Mouse (Mus musculus) CH12.LX (cell line): ENCODE data around the gene Celf5. TPM values are rescaled to one million over a fixed set of nuclear protein-coding genes. Genes with fewer than 3 reads are reported as not detected.

Source experiments
- DNase-seq: peaks from one replicate; pipeline ENCODE4 v3.0.0-alpha.2; 2013; ENCODE audit errors: extremely low read depth
- H3K27ac ChIP-seq: 2 replicates; pipeline ENCODE4 v1.5.1; 2012; ENCODE audit warnings: low read depth, mild to moderate bottlenecking, control low read depth, moderate library complexity; ENCODE audit not compliant: insufficient read depth
- H3K27me3 ChIP-seq: replicated peaks from 2 replicates; pipeline ENCODE3; 2012; ENCODE audit warnings: inconsistent platforms
- H3K36me3 ChIP-seq, 2 experiments: replicated peaks in 1 of 2; 2 replicates each; pipeline versions ENCODE3 to v1.6.1; 2012; ENCODE audit warnings: inconsistent platforms in 1 of 2, low read length in 1 of 2, mild to moderate bottlenecking in 1 of 2, mixed read lengths in 1 of 2, moderate library complexity in 1 of 2; ENCODE audit not compliant: control insufficient read depth in 1 of 2, insufficient read depth in 1 of 2
- H3K4me1 ChIP-seq, 2 experiments: 2 replicates each; pipeline ENCODE4 v1.6.1; 2012; ENCODE audit warnings: inconsistent platforms in 1 of 2, moderate library complexity in 1 of 2; ENCODE audit not compliant: insufficient read depth in 2 of 2, control insufficient read depth in 1 of 2
- H3K4me2 ChIP-seq: 2 replicates; pipeline ENCODE4 v1.6.1; 2012; ENCODE audit warnings: low read depth, mild to moderate bottlenecking, control low read depth; ENCODE audit not compliant: poor library complexity, insufficient read depth, severe bottlenecking
- H3K4me3 ChIP-seq, 3 experiments: fragments of 150-350 bp in 1 of 3; sonication (generic) in 1 of 3; replicated peaks in 1 of 3; 2 replicates each; pipeline versions ENCODE3 to v1.5.1; 2011 to 2012; ENCODE audit warnings: low read depth in 2 of 3, low read length in 2 of 3, mild to moderate bottlenecking in 2 of 3, moderate library complexity in 2 of 3, control low read depth in 1 of 3, improper control_type of control experiment in 1 of 3, inconsistent platforms in 1 of 3, mixed read lengths in 1 of 3; ENCODE audit not compliant: poor library complexity in 1 of 3
- H3K79me2 ChIP-seq: replicated peaks from 2 replicates; pipeline ENCODE4 v1.6.1; 2012; ENCODE audit warnings: mild to moderate bottlenecking, moderate library complexity; ENCODE audit not compliant: control insufficient read depth, poor library complexity, insufficient read depth, severe bottlenecking; ENCODE audit errors: extremely low read depth
- H3K9ac ChIP-seq: 2 replicates; pipeline ENCODE4 v1.6.1; 2012; ENCODE audit warnings: low read depth, mild to moderate bottlenecking, control low read depth, moderate library complexity; ENCODE audit not compliant: insufficient read depth
- H3K9me3 ChIP-seq: replicated peaks from 2 replicates; pipeline ENCODE3; 2012; ENCODE audit warnings: low read length, inconsistent platforms, mixed read lengths
- CHD2 ChIP-seq: IDR thresholded peaks from 2 replicates; pipeline ENCODE4 v1.6.1; 2011; ENCODE audit warnings: low read length, improper control_type of control experiment
- CTCF ChIP-seq, 2 experiments: IDR thresholded peaks in 1 of 2; conservative IDR thresholded peaks in 1 of 2; 2 replicates each; pipeline ENCODE4 v1.5.1; 2011 to 2012; ENCODE audit warnings: low read depth in 2 of 2, low read length in 2 of 2, improper control_type of control experiment in 1 of 2, inconsistent platforms in 1 of 2, mild to moderate bottlenecking in 1 of 2, moderate library complexity in 1 of 2
- E2F4 ChIP-seq: IDR thresholded peaks from 2 replicates; pipeline ENCODE4 v1.6.1; 2011; ENCODE audit warnings: low read depth, low read length, improper control_type of control experiment; ENCODE audit not compliant: insufficient replicate concordance
- EP300 ChIP-seq: IDR thresholded peaks from 2 replicates; pipeline ENCODE4 v1.6.1; 2011; ENCODE audit warnings: low read length, improper control_type of control experiment
- IRF4 ChIP-seq: IDR thresholded peaks from 2 replicates; pipeline ENCODE4 v1.6.1; 2014; ENCODE audit warnings: low read depth, mild to moderate bottlenecking, inconsistent platforms, low read length, improper control_type of control experiment
- JUN ChIP-seq: IDR thresholded peaks from 2 replicates; pipeline ENCODE4 v1.6.1; 2011; ENCODE audit warnings: low read depth, mild to moderate bottlenecking, low read length, improper control_type of control experiment, moderate library complexity; ENCODE audit not compliant: insufficient read depth
- MAFK ChIP-seq: IDR thresholded peaks from 2 replicates; pipeline ENCODE4 v1.6.1; 2011; ENCODE audit warnings: low read length, improper control_type of control experiment; ENCODE audit not compliant: insufficient replicate concordance
- MAZ ChIP-seq: IDR thresholded peaks from 2 replicates; pipeline ENCODE4 v1.6.1; 2012; ENCODE audit warnings: low read depth, mild to moderate bottlenecking, inconsistent platforms, low read length, improper control_type of control experiment, moderate library complexity
- MEF2A ChIP-seq: IDR thresholded peaks from 2 replicates; pipeline ENCODE4 v1.6.1; 2014; ENCODE audit warnings: low read depth, mild to moderate bottlenecking, inconsistent platforms, low read length, improper control_type of control experiment, borderline replicate concordance
- MXI1 ChIP-seq: IDR thresholded peaks from 2 replicates; pipeline ENCODE4 v1.6.1; 2011; ENCODE audit warnings: mild to moderate bottlenecking, low read depth, low read length, improper control_type of control experiment
- NRF1 ChIP-seq: IDR thresholded peaks from 2 replicates; pipeline ENCODE4 v1.6.1; 2014; ENCODE audit warnings: low read depth, mild to moderate bottlenecking, inconsistent platforms, low read length, improper control_type of control experiment, moderate library complexity
- PAX5 ChIP-seq: IDR thresholded peaks from 2 replicates; pipeline ENCODE4 v1.6.1; 2012; ENCODE audit warnings: low read length, inconsistent platforms, mixed read lengths
- POLR2A ChIP-seq: IDR thresholded peaks from 2 replicates; pipeline ENCODE4 v1.6.1; 2011; ENCODE audit warnings: low read depth, mild to moderate bottlenecking, improper control_type of control experiment, low read length
- RAD21 ChIP-seq: IDR thresholded peaks from 2 replicates; pipeline ENCODE4 v1.6.1; 2011; ENCODE audit warnings: low read depth, mild to moderate bottlenecking, low read length, improper control_type of control experiment, moderate library complexity
- SMC3 ChIP-seq: IDR thresholded peaks from 2 replicates; pipeline ENCODE4 v1.6.1; 2011; ENCODE audit warnings: low read depth, low read length, improper control_type of control experiment
- TCF12 ChIP-seq: IDR thresholded peaks from 2 replicates; pipeline ENCODE4 v1.6.1; 2014; ENCODE audit warnings: low read depth, mild to moderate bottlenecking, inconsistent platforms, low read length, improper control_type of control experiment
- UBTF ChIP-seq: IDR thresholded peaks from 2 replicates; pipeline ENCODE4 v1.6.1; 2012; ENCODE audit warnings: low read depth, mild to moderate bottlenecking, inconsistent platforms, low read length, improper control_type of control experiment, moderate library complexity
- USF1 ChIP-seq: IDR thresholded peaks from 2 replicates; pipeline ENCODE4 v1.6.1; 2014; ENCODE audit warnings: low read depth, mild to moderate bottlenecking, inconsistent platforms, low read length, improper control_type of control experiment
- USF2 ChIP-seq: conservative IDR thresholded peaks from 2 replicates; pipeline ENCODE4 v1.6.1; 2011; ENCODE audit warnings: low read depth, low read length, improper control_type of control experiment
- ZC3H11A ChIP-seq: IDR thresholded peaks from 2 replicates; pipeline ENCODE4 v1.6.1; 2012; ENCODE audit warnings: low read depth, mild to moderate bottlenecking, inconsistent platforms, low read length, improper control_type of control experiment
- ZMIZ1 ChIP-seq: IDR thresholded peaks from 2 replicates; pipeline ENCODE4 v1.6.1; 2012; ENCODE audit warnings: low read depth, mild to moderate bottlenecking, inconsistent platforms, low read length, improper control_type of control experiment
- ZNF384 ChIP-seq: IDR thresholded peaks from 2 replicates; pipeline ENCODE4 v1.6.1; 2012; ENCODE audit warnings: low read depth, low read length, improper control_type of control experiment, inconsistent platforms
- dilution Hi-C: fragments of 300-500 bp; cut with MboI; formaldehyde crosslinking; loops from 2 replicates; pipeline ENCODE4 v1.14.3; 2020; ENCODE audit warnings: low sequenced_read_pairs; ENCODE audit not compliant: extremely low pct_unique_long_range_greater_than_20kb, extremely low pct_ligation_motif_present
- in situ Hi-C: fragments of 300-500 bp; cut with MboI; formaldehyde crosslinking; loops from 3 replicates; pipeline ENCODE4 v1.14.3; 2019; ENCODE audit warnings: low sequenced_read_pairs, low pct_ligation_motif_present, low pct_unique_long_range_greater_than_20kb, mixed read lengths
- polyA plus RNA-seq: library from polyadenylated mRNA; unstranded; fragments of >175 nt; gene quantifications from 2 replicates; pipeline ENCODE4 v1.2.1, GENCODE M21; 2012; ENCODE audit warnings: low read depth; ENCODE audit not compliant: insufficient read length
- total RNA-seq, 2 experiments: library from RNA; depleted of rRNA; stranded (reverse); fragments of 300-350 nt in 1 of 2; fragments of >200 nt in 1 of 2; gene quantifications; 2 replicates each; pipeline ENCODE4 v1.2.3; 2012 to 2014

Celf5 gene
- total and polyA plus RNA-seq, 3 experiments: 0.07 to 0.08 TPM; not detected in 1

GRCm38 (mm10) chr10:81505016-81505664, 22.6 kb upstream of the Celf5 start:
- Histone ChIP-seq H3K4me2 (no peak overlapping the region), H3K79me2 (no peaks in the 10 kb centered on the region), H3K27me3 (peaks cover 2% of the 10 kb centered on the region), H3K9ac (no peak overlapping the region), H3K4me1 (no peaks in the 10 kb centered on the region)
- no peak for DNase-seq
- dilution Hi-C loops: no loop called here
- no peak for TF ChIP-seq TCF12
- no peak for TF ChIP-seq POLR2A
- TF ChIP-seq MAFK: no peak
- TF ChIP-seq MEF2A: no peak
- TF ChIP-seq PAX5: no peak
- TF ChIP-seq MXI1: no peak
- TF ChIP-seq USF2: no peak
- no peak for TF ChIP-seq JUN
- no peak for TF ChIP-seq EP300
- TF ChIP-seq USF1: no peak
- no peak for TF ChIP-seq ZMIZ1
- TF ChIP-seq, all 38 proteins: peak for 0
- peaks cover 8 to 40% of the 10 kb centered on the region in 2 experiments for H3K36me3 ChIP-seq
- in situ Hi-C loops: no loop called here
- H3K9me3 ChIP-seq: peaks cover 6% of the 10 kb centered on the region
- H3K4me3 ChIP-seq: no peak overlapping the region
- no peak overlapping the region for H3K27ac ChIP-seq

- Histone ChIP-seq H3K4me2 (no peak overlapping the region), H3K4me3 (no peak overlapping the region), H3K9ac (no peak overlapping the region)
Observed at GRCm38 (mm10) chr10:81502658-81503057, 20.1 kb upstream of the Celf5 start.

More at GRCm38 (mm10) chr10:81502658-81503057, 20.1 kb upstream of the Celf5 start:
- in situ Hi-C loops: no loop called here
- TF ChIP-seq MAFK: no peak
- peak; percentile 58 to 95 for TF ChIP-seq CTCF (conservative IDR thresholded peaks at IDR 0.05 in 1 of 2, IDR thresholded peaks at IDR 0.05 in 1 of 2; ENCODE audit: low read depth in 2 of 2, low read length in 2 of 2)
- TF ChIP-seq UBTF: no peak
- no peak for TF ChIP-seq E2F4
- no peak for TF ChIP-seq CHD2
- no peak for TF ChIP-seq PAX5
- no peak for TF ChIP-seq IRF4
- TF ChIP-seq RAD21: peak; percentile 80
- TF ChIP-seq ZC3H11A: peak; percentile 20; the same call in 1 of the 2 replicates
- peak; percentile 95 for TF ChIP-seq SMC3
- no peak for TF ChIP-seq NRF1
- TF ChIP-seq ZNF384: no peak
- TF ChIP-seq MAZ: no peak
- H3K4me1 ChIP-seq: peaks cover 10 to 17% of the 10 kb centered on the region in 2 experiments
- H3K27ac ChIP-seq: no peak overlapping the region
- peaks cover 0 to 17% of the 10 kb centered on the region in 2 experiments for H3K36me3 ChIP-seq
- peak; percentile 43 for DNase-seq
- peaks cover 2% of the 10 kb centered on the region for H3K27me3 ChIP-seq
- dilution Hi-C loops: no loop called here
- peaks cover 6% of the 10 kb centered on the region for H3K9me3 ChIP-seq
- H3K79me2 ChIP-seq: no peaks in the 10 kb centered on the region
